Mouse (Mus musculus) gastrocnemius, postnatal 4 days (tissue): ENCODE results near the gene Pemt. TPM values are rescaled to one million over a fixed set of nuclear protein-coding genes. Genes with fewer than 3 reads are reported as not detected.
"Not testable (repeated sequence)": the region's sequence is repeated elsewhere in the genome, so short reads cannot be mapped to it uniquely, and the experiment has no call there.

ENCODE experiments used
- DNase-seq, 2 experiments: peaks; one replicate each; pipeline ENCODE4 v3.0.0; 2021 to 2022; ENCODE audit warnings: low spot score in 2 of 2, mixed read lengths in 2 of 2
- total RNA-seq, 2 experiments: library from RNA; stranded (reverse); gene quantifications; 2 replicates each; pipeline ENCODE4 v1.2.3; 2021

Gene Pemt
- total RNA-seq, 2 experiments from 2014 or later: 5.9 to 7.7 TPM

- DNase-seq: no peak
These were observed 89.5 kb downstream of the Pemt start for GRCm38 (mm10) chr11:59956749-59957148.

GRCm38 (mm10) chr11:59952892-59953291 is 93.4 kb downstream of the Pemt start:
- DNase-seq: no peak

DNA sequence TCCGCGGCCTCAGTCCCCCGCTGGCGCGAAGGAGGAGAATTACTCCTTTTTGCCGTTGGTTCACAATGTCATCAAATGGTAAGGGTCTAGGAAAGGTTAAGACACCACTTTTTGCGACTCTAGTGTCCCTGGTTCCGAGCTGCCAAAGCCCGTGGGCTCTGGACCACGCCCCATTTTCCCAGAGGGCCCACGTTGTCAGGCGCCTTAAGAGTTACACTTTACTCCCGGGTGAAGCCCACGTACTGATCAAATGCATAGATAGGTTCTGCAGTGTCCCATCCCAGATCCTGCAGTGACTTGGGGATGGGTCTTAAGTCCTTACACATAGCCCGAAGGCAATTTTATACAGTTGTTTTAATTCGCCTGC is 97.9 kb downstream of the Pemt start:
- no peak for DNase-seq

DNA sequence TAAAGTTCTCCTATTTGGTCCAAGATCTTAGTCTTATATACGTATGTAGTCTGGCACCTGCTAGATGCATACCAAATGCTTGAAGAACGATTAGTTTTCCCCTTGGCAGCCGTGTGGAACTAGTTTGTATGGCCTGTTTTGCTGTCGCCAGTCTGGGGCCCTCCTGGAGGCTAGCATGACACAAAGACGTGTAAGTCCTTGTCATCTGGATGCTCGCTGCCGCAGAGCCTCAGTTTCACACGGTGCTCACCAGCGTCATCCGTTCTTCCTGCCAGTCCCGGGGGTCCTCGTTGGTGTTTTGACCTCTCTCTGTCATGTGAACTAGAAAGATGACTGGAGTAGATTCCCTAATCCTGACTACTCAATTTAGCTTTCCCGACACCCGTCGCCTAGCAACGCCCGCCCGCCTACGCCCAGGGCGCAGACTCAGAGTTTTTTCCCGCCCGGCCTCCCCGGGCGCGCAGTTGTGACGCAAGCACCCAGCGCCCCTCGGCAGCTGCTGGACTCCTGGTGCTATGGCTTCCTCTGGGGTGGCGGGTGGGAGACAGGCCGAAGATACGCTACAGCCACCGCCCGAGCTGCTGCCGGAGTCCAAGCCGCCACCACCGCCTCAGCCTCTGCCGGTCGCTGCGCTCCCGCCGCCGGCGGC is 98.4 kb downstream of the Pemt start, which contains the start of gene Med9:
Gene Med9, plus strand, starts transcription at position 455 of the 649 bp plus-strand sequence.
- DNase-seq: peak; percentile 94 to 95

- not testable (repeated sequence) for DNase-seq
These were observed 101.4 kb downstream of the Pemt start for GRCm38 (mm10) chr11:59944855-59945254.

GRCm38 (mm10) chr11:59941391-59941790 is 104.9 kb downstream of the Pemt start:
- no peak for DNase-seq

DNA sequence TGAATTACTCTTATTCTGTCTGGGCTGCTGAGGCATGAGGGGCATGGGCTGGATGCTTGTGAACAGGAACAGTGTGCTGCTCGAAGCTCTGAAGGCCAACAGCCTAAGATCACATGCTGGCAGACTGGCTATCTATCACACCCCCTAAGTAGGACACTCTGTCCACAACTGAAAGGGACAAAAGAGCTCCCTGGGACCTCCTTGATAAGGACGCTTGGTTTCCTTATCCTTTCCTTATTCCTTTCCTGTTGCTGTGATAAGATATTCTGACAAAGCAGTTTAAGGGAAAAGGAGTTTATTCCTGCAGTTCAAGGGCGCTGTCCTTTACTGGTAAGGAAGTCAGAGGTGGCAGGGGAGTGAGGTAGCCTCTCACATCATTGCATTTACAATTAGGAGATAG is 105.6 kb downstream of the Pemt start:
- DNase-seq: no peak

- DNase-seq: no peak
These were observed 106.5 kb downstream of the Pemt start for GRCm38 (mm10) chr11:59939821-59940220.

DNA sequence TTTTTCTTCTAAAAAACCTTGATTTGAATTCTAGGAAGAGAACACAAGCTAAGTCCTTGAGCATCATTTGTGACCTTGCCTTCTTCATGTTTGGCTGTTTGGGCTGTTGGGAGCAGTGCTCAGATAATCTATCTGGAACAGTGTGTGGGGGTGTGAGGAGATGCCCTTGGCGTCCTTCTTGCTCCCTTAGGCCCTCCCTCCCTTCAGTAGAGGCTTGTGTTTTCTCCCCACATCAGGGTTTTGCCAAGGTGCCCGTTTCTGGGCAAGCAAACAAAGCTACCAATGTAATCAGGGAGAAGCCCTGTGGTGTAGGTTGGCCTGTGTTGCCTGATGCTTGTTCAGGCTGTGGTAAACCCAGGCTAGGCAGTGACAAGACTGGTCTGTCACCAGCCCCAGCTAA is 108.7 kb downstream of the Pemt start:
- no peak for DNase-seq

DNA sequence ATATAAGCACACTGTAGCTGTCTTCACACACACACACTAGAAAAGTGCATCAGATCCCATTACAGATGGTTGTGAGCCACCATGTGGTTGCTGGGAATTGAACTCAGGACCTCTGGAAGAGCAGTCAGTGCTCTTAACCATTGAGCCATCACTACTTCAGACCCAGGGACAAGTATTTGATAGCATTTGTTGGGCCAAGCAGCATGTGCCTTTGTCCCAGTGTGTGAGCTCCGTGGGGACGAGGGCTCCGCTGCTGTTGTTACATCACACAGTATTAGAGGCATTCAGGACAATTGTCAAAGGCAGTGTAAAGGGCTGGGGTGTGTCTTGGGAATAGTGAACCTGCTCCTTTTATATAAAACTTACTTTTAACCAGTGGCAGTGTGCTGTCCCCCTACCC is 109.3 kb downstream of the Pemt start:
- no peak for DNase-seq

DNA sequence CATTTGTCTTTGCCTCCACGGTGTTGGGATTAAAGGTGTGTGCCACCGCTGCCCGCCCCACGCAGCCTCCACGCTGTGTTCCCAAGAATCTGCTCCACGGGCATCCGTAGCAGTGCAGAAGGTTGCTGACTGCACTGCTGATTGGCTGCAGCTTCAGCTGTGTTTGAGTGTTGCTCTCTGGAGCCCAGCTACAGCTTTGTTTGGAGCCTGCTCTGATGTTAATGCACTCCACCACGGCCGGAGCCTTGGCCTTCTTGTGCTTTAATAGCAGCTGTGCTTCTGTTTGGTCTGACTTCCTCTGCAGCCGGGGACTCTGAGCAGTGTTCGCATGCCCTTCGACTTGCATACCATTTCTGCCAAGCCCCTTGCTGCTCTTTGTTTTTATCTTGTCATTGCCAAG is 112.3 kb downstream of the Pemt start:
- DNase-seq: no peak

- DNase-seq: no peak
These were observed 113.5 kb downstream of the Pemt start for GRCm38 (mm10) chr11:59932560-59933337.

DNA sequence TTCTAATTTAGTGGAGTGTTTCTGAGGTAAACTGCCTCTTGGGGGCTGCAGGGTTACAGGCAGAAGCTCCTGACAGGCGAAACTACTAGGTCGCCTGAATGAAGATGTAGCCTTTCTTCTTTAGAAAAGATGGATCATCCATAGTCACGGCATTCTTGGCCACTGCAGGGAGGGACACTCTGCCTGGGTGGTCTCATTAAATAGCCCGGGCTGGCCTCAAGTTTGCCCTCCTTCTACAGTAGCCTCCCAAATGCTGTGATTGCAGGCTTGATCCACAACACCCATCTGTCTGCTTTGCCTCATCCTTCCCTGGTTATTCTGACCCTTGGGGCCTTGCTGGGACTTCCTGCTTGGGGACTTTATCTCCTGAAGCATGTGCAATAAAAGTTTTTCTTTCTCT is 116.3 kb downstream of the Pemt start:
- DNase-seq: no peak

DNA sequence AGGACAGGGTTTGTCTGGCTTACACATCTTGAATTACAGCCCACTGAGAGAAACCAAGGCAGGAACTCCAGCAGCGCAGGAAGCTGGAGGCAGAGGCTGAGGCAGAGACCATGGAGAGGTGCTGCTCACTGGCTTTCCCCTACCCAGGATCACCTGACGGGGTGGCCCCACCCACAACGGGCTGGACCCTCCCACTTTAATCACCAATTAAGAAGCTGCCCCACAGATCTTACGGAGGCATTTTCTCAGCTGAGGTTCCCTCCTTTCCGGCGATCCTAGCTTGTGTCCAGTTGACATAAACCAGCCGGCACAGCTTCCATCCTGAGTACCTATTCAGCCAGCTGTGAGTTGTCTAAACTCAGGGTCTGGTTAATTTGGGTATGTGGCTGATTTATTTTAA is 125.0 kb downstream of the Pemt start:
- no peak for DNase-seq

Other genes starting within 250 kb of the Pemt start
- 10 to 100 TPM; 28.2 to 28.8 TPM for gene Flcn, start 236.5 kb downstream of the Pemt start, total RNA-seq
- gene Nt5m, start 207.0 kb downstream of the Pemt start, total RNA-seq: 10 to 100 TPM; 18.8 to 22.6 TPM
- gene Cops3, start 206.7 kb downstream of the Pemt start, total RNA-seq: 10 to 100 TPM; 84.8 to 86.3 TPM
- gene Med9, start 98.3 kb downstream of the Pemt start, total RNA-seq: 10 to 100 TPM; 20.1 to 21.9 TPM
- 1 to 10 TPM; 2.2 to 3.4 TPM for gene Rasd1, start 81.5 kb downstream of the Pemt start, total RNA-seq
- gene Rai1, start 58.5 kb upstream of the Pemt start, total RNA-seq: 10 to 100 TPM; 41.7 to 44.6 TPM
- gene Srebf1, start 176.1 kb upstream of the Pemt start, total RNA-seq: 10 to 100 TPM; 48.6 to 53.1 TPM